Mouse (Mus musculus): Measurements from ENCODE around the gene S100a8. TPM values are rescaled to one million over a fixed set of nuclear protein-coding genes. Genes with fewer than 3 reads are reported as not detected.

S100a8 gene
- 5.7 to 11.2 TPM (median 8.4 TPM) in 4 replicates for total RNA-seq (2023)

GRCm38 (mm10) chr3:90668846-90669245, at the start of gene S100a8:
Gene S100a8 (plus strand): TSS chr3:90668978.

GRCm38 (mm10) chr3:90653717-90654116, 15.1 kb upstream of the S100a8 start, which contains the start of gene S100a7a:
Gene S100a7a (plus strand): TSS chr3:90654017.

GRCm38 (mm10) chr3:90695613-90696012, 26.8 kb downstream of the S100a8 start, which contains the start of gene S100a9:
Gene S100a9 (minus strand): TSS chr3:90695721.

Other genes starting within 250 kb of the S100a8 start
- 50.2 to 54.0 TPM (median 52.5 TPM) in 4 replicates for gene Ints3, start 235.4 kb upstream of the S100a8 start, total RNA-seq (2023)
- not detected in 4 replicates for gene Npr1, start 203.1 kb upstream of the S100a8 start, total RNA-seq (2023)
- 92.2 to 99.3 TPM (median 93.2 TPM) in 4 replicates for gene Ilf2, start 192.9 kb upstream of the S100a8 start, total RNA-seq (2023)
- gene Snapin, start 177.9 kb upstream of the S100a8 start, total RNA-seq (2023): 56.1 to 60.1 TPM (median 57.1 TPM) in 4 replicates
- gene Chtop, start 159.5 kb upstream of the S100a8 start, total RNA-seq (2023): 193 to 200 TPM (median 196 TPM) in 4 replicates
- gene S100a1, start 154.6 kb upstream of the S100a8 start, total RNA-seq (2023): 0.95 to 1.3 TPM in 2 of 4 replicates, not detected in the others
- gene S100a13, start 154.5 kb upstream of the S100a8 start, total RNA-seq (2023): 14.6 to 23.9 TPM (median 17.6 TPM) in 4 replicates
- gene S100a14, start 142.1 kb upstream of the S100a8 start, total RNA-seq (2023): 0.44 TPM in 1 of 4 replicates, not detected in the others
- not detected in 4 replicates for gene S100a16, start 131.7 kb upstream of the S100a8 start, total RNA-seq (2023)
- gene S100a3, start 108.4 kb upstream of the S100a8 start, total RNA-seq (2023): 2.2 TPM in 1 of 4 replicates, not detected in the others
- gene S100a2, start 78.7 kb upstream of the S100a8 start, total RNA-seq (2023): not detected in 4 replicates
- gene Gm42674, start 67.1 kb upstream of the S100a8 start, total RNA-seq (2023): not detected in 4 replicates
- 48.5 to 75.1 TPM (median 62.5 TPM) in 4 replicates for gene S100a4, start 65.2 kb upstream of the S100a8 start, total RNA-seq (2023)
- 3.9 to 4.7 TPM (median 4.0 TPM) in 3 of 4 replicates, not detected in the other for gene S100a5, start 60.5 kb upstream of the S100a8 start, total RNA-seq (2023)
- 71.2 to 102 TPM (median 82.5 TPM) in 4 replicates for gene S100a6, start 56.1 kb upstream of the S100a8 start, total RNA-seq (2023)
- 0.46 TPM in 1 of 4 replicates, not detected in the others for gene S100a7a, start 15.0 kb upstream of the S100a8 start, total RNA-seq (2023)
- 9.1 to 13.0 TPM (median 10.7 TPM) in 4 replicates for gene S100a9, start 26.7 kb downstream of the S100a8 start, total RNA-seq (2023)
- gene Pglyrp4, start 57.9 kb downstream of the S100a8 start, total RNA-seq (2023): not detected in 4 replicates
- gene Gm5849, start 108.9 kb downstream of the S100a8 start, total RNA-seq (2023): not detected in 4 replicates

Data from B cell, adult 62 days (primary cell).